Mouse (Mus musculus): ENCODE results near the gene Helb.
"Not testable (repeated sequence)": the region's sequence is repeated elsewhere in the genome, so short reads cannot be mapped to it uniquely, and the experiment has no call there.

Gene Helb

GRCm38 (mm10) chr10:120112507-120113396 lies at the start of gene Helb:
Helb (minus strand) TSS chr10:120112987.
- DNase-seq = peak; percentile 95

GRCm38 (mm10) chr10:120160533-120160932 lies 47.7 kb upstream of the Helb start:
- DNase-seq = no peak

- DNase-seq = no peak
These were observed 41.1 kb upstream of the Helb start for GRCm38 (mm10) chr10:120153911-120154310.

- no peak for DNase-seq
These were observed 38.9 kb upstream of the Helb start for GRCm38 (mm10) chr10:120151672-120152071.

GRCm38 (mm10) chr10:120140916-120141516 lies 28.2 kb upstream of the Helb start:
- DNase-seq = no peak

GRCm38 (mm10) chr10:120140193-120140592 lies 27.4 kb upstream of the Helb start:
- no peak for DNase-seq

GRCm38 (mm10) chr10:120136020-120136562 lies 23.3 kb upstream of the Helb start:
- DNase-seq = no peak

GRCm38 (mm10) chr10:120133697-120134096 lies 20.9 kb upstream of the Helb start:
- DNase-seq = no peak

GRCm38 (mm10) chr10:120130621-120131020 lies 17.8 kb upstream of the Helb start:
- DNase-seq = peak; percentile 40

GRCm38 (mm10) chr10:120128601-120129277 lies 16.0 kb upstream of the Helb start:
- DNase-seq = no peak

GRCm38 (mm10) chr10:120125465-120125857 lies 12.7 kb upstream of the Helb start:
- no peak for DNase-seq

- DNase-seq = peak; percentile 81
These were observed 12.1 kb upstream of the Helb start for GRCm38 (mm10) chr10:120124801-120125464.

- DNase-seq = no peak
These were observed 10.9 kb upstream of the Helb start for GRCm38 (mm10) chr10:120123721-120124120.

- no peak for DNase-seq
These were observed 2.5 kb upstream of the Helb start for GRCm38 (mm10) chr10:120115249-120115648.

GRCm38 (mm10) chr10:120114493-120114892 lies 1.7 kb upstream of the Helb start:
- DNase-seq = no peak

GRCm38 (mm10) chr10:120113980-120114379 lies 1.2 kb upstream of the Helb start:
- DNase-seq = no peak

- not testable (repeated sequence) for DNase-seq
These were observed 695 bp upstream of the Helb start for GRCm38 (mm10) chr10:120113482-120113881.

GRCm38 (mm10) chr10:120111691-120112319 lies 982 bp downstream of the Helb start:
- no peak for DNase-seq

GRCm38 (mm10) chr10:120100806-120101205 lies 12.0 kb downstream of the Helb start:
- DNase-seq = no peak

- no peak for DNase-seq
These were observed 15.2 kb downstream of the Helb start for GRCm38 (mm10) chr10:120097564-120097963.

- no peak for DNase-seq
These were observed 17.1 kb downstream of the Helb start for GRCm38 (mm10) chr10:120095716-120096115.

GRCm38 (mm10) chr10:120095136-120095535 lies 17.7 kb downstream of the Helb start:
- no peak for DNase-seq
